In genomic region chr13:56267396-56267795, GRCm38 (mm10) we compare ENCODE assay signal across 20 mouse cellular contexts. TPM values are rescaled to one million over a fixed set of nuclear protein-coding genes. Genes with fewer than 3 reads are reported as not detected.
A peak's percentile ranks its signal among the peaks of the same experiment; 100 is the strongest.
DNase-seq lines count a peak whose midpoint lies in the region; ATAC-seq and TF ChIP-seq lines count a peak whose summit lies in the region.
"Had no signal": no experiment of that assay in that cellular context is flagged by ENCODE, and none has a peak within 500 bp of the region (broad histone marks: within the 10 kb centered on the region; RNA-seq: fewer than 3 reads in every experiment).

No protein-coding gene starts in this region.

- H3K27ac ChIP-seq in hindbrain, postnatal 0 days: no peak overlapping the region
- H3K27ac ChIP-seq in hindbrain, embryonic 14.5 days: no peak overlapping the region
- H3K27ac ChIP-seq in lung, postnatal 0 days (ENCODE audit: low read length): no peak overlapping the region
- H3K27ac ChIP-seq: limb, embryonic 12.5 days; midbrain, embryonic 10.5 days had no signal

- no peaks in the 10 kb centered on the region for H3K4me1 ChIP-seq in hindbrain, postnatal 0 days (ENCODE audit: insufficient read depth, low read length)
- H3K4me1 ChIP-seq in hindbrain, embryonic 14.5 days (replicated peaks; ENCODE audit: control insufficient read depth, insufficient read depth, low read length): no peaks in the 10 kb centered on the region
- no peaks in the 10 kb centered on the region for H3K4me1 ChIP-seq in lung, postnatal 0 days (ENCODE audit: insufficient read depth, low read depth, low read length)
- H3K4me1 ChIP-seq: limb, embryonic 12.5 days had no signal

- 0 out of 2 replicates have a peak, but pooled peaks cover 3% of the 10 kb centered on the region for H3K9me3 ChIP-seq in hindbrain, postnatal 0 days (ENCODE audit: low read length)
- peaks cover 6% of the 10 kb centered on the region; the same call in 1 of the 2 replicates for H3K9me3 ChIP-seq in hindbrain, embryonic 14.5 days (ENCODE audit: control insufficient read depth, low read length)
- H3K9me3 ChIP-seq in lung, postnatal 0 days (ENCODE audit: low read length): no peaks in the 10 kb centered on the region

- ATAC-seq in hindbrain, postnatal 0 days: no peak
- ATAC-seq in hindbrain, embryonic 14.5 days (ENCODE audit: low FRiP score): no peak
- no peak for ATAC-seq in lung, postnatal 0 days
- no peak for ATAC-seq in Patski
- ATAC-seq: inflammation-experienced regulatory T-cells, adult 6 months had no signal

- intact Hi-C loops in left cerebral cortex, postnatal 25 days (cut with DNase I): no loop called here

- no peak for DNase-seq in hindbrain, postnatal 0 days (ENCODE audit: low spot score)
- no peak for DNase-seq in hindbrain, embryonic 14.5 days (ENCODE audit: low spot score)
- no peak for DNase-seq in lung, postnatal 0 days (ENCODE audit: low spot score)
- DNase-seq in lung, postnatal 10 days: no peak
- DNase-seq in Patski (ENCODE audit: low read depth, low spot score): no peak
- DNase-seq in naive thymus-derived CD4-positive, alpha-beta T cell, adult 2 months (ENCODE audit: low read depth): peak; percentile 10
- DNase-seq in left cerebral cortex, postnatal 25 days (ENCODE audit: low spot score in 2 of 2): no peak
- DNase-seq: cerebellum, adult 18-20 months; heart, adult 11 months; kidney, postnatal 25 days; thymus, adult 18-20 months had no signal

- CTCF ChIA-PET in Patski (lab: Charles Lee): interaction anchor here (0.9 to 3.2 kb wide), 2 partner anchors 70 to 100 kb away, joined by 3 to 31 read pairs; no protein-coding TSS in a partner anchor

- H3K4me2 ChIP-seq in hindbrain, postnatal 0 days (ENCODE audit: low read depth, low read length): no peak overlapping the region
- H3K4me2 ChIP-seq in hindbrain, embryonic 14.5 days (replicated peaks): no peak overlapping the region
- H3K4me2 ChIP-seq in lung, postnatal 0 days (replicated peaks; ENCODE audit: low read depth, low read length): no peak overlapping the region
- H3K4me2 ChIP-seq: limb, embryonic 12.5 days had no signal

- TF ChIP-seq EP300 in lung, postnatal 0 days (IDR thresholded peaks at IDR 0.05): no peak

- 0 out of 2 replicates have a peak, but pooled peaks cover 5% of the 10 kb centered on the region for H3K27me3 ChIP-seq in hindbrain, postnatal 0 days (ENCODE audit: insufficient read depth, low read length)
- peaks cover 35% of the 10 kb centered on the region for H3K27me3 ChIP-seq in hindbrain, embryonic 14.5 days (ENCODE audit: control insufficient read depth, insufficient read depth, low read length)
- H3K27me3 ChIP-seq in lung, postnatal 0 days (replicated peaks; ENCODE audit: insufficient read depth, low read length): no peaks in the 10 kb centered on the region
- no peaks in the 10 kb centered on the region for H3K27me3 ChIP-seq in Patski

- POLR2A ChIA-PET in Patski (lab: Charles Lee): no interaction called here

- H3K36me3 ChIP-seq in hindbrain, postnatal 0 days (ENCODE audit: insufficient read depth, low read length): no peaks in the 10 kb centered on the region
- no peaks in the 10 kb centered on the region for H3K36me3 ChIP-seq in hindbrain, embryonic 14.5 days (replicated peaks; ENCODE audit: control insufficient read depth, insufficient read depth)
- no peaks in the 10 kb centered on the region for H3K36me3 ChIP-seq in lung, postnatal 0 days (ENCODE audit: insufficient read depth, low read length)
- H3K36me3 ChIP-seq: limb, embryonic 12.5 days; midbrain, embryonic 10.5 days had no signal

- peak; percentile 48 for TF ChIP-seq CTCF in hindbrain, postnatal 0 days (IDR thresholded peaks at IDR 0.05; ENCODE audit: low read depth)
- TF ChIP-seq CTCF in lung, postnatal 0 days (IDR thresholded peaks at IDR 0.05): peak; percentile 32; the same call in 1 of the 2 replicates
- peak; percentile 37 for TF ChIP-seq CTCF in Patski (IDR thresholded peaks at IDR 0.05)

- in situ Hi-C loops in Patski (cut with MboI; ENCODE audit: low pct_unique_long_range_greater_than_20kb): no loop called here

- 79% methylated on average over 4 of the region's 4 CpGs for WGBS in hindbrain, postnatal 0 days
- 76% methylated on average over 4 of the region's 4 CpGs for WGBS in hindbrain, embryonic 14.5 days
- 71% methylated on average over 4 of the region's 4 CpGs for WGBS in lung, postnatal 0 days

- no peak overlapping the region for H3K9ac ChIP-seq in hindbrain, postnatal 0 days (replicated peaks; ENCODE audit: low read length)
- no peak overlapping the region for H3K9ac ChIP-seq in hindbrain, embryonic 14.5 days
- H3K9ac ChIP-seq in lung, postnatal 0 days (replicated peaks; ENCODE audit: low read depth): no peak overlapping the region
- H3K9ac ChIP-seq: limb, embryonic 12.5 days had no signal

- H3K4me3 ChIP-seq in hindbrain, postnatal 0 days (ENCODE audit: low read length): no peak overlapping the region
- H3K4me3 ChIP-seq in hindbrain, embryonic 14.5 days (replicated peaks; ENCODE audit: low read length): no peak overlapping the region
- no peak overlapping the region for H3K4me3 ChIP-seq in lung, postnatal 0 days (ENCODE audit: low read depth, low read length)
- H3K4me3 ChIP-seq: erythroblast, embryonic 14.5 days; limb, embryonic 12.5 days; midbrain, embryonic 10.5 days; myocyte had no signal

RNA-seq across cellular contexts. Expression of gene Neurog1, which starts 15.4 kb away (rescaled TPM):
- total RNA-seq in hindbrain, postnatal 0 days (2014; rRNA removed): 0.14 and 0.42 TPM in 2 replicates
- polyA plus RNA-seq in hindbrain, postnatal 0 days (2015; fragmentation: Nextera tagmentation; extraction: Ambion mirVana): 0.10 and 0.30 TPM in 2 replicates
- polyA plus RNA-seq in hindbrain, embryonic 14.5 days (2014; fragmentation: Nextera tagmentation; extraction: Ambion mirVana): 2.6 TPM in 1 of 2 replicates, not detected in the other
- polyA plus RNA-seq in lung, postnatal 0 days (2015; fragmentation: Nextera tagmentation; extraction: Ambion mirVana): not detected in 2 replicates
- 0.04 TPM for polyA plus RNA-seq in Patski (2021)
- total RNA-seq in left cerebral cortex, postnatal 25 days (2021): under 1 TPM; 0.18 to 0.34 TPM
- total RNA-seq: adrenal gland, postnatal 4 days; CH12.LX had no signal
- polyA plus RNA-seq: erythroblast, embryonic 14.5 days; heart, embryonic 16.5 days; inflammation-experienced regulatory T-cells, adult 6 months; limb, embryonic 12.5 days; lung, embryonic 16.5 days; myocyte had no signal

RNA-seq across cellular contexts. Expression of gene Cxcl14, which starts 29.0 kb away (rescaled TPM):
- total RNA-seq in hindbrain, postnatal 0 days (2014; rRNA removed): 17.5 and 20.2 TPM in 2 replicates
- polyA plus RNA-seq in hindbrain, postnatal 0 days (2015; fragmentation: Nextera tagmentation; extraction: Ambion mirVana): 19.2 and 19.9 TPM in 2 replicates
- polyA plus RNA-seq in hindbrain, embryonic 14.5 days (2014; fragmentation: Nextera tagmentation; extraction: Ambion mirVana): 2.2 and 5.8 TPM in 2 replicates
- 11.2 and 12.8 TPM in 2 replicates for polyA plus RNA-seq in lung, postnatal 0 days (2015; fragmentation: Nextera tagmentation; extraction: Ambion mirVana)
- polyA plus RNA-seq in Patski (2021): 7.7 TPM
- 100 to 1,000 TPM; 130 to 158 TPM for total RNA-seq in left cerebral cortex, postnatal 25 days (2021)
- total RNA-seq: CH12.LX had no signal
- polyA plus RNA-seq: erythroblast, embryonic 14.5 days; inflammation-experienced regulatory T-cells, adult 6 months; myocyte had no signal
